Mouse (Mus musculus): ENCODE measurements around the gene Slc25a21. TPM values are rescaled to one million over a fixed set of nuclear protein-coding genes. Genes with fewer than 3 reads are reported as not detected.

Gene Slc25a21
- polyA plus RNA-seq, 1 experiment from 2014 or later, result 0.27 TPM

DNA sequence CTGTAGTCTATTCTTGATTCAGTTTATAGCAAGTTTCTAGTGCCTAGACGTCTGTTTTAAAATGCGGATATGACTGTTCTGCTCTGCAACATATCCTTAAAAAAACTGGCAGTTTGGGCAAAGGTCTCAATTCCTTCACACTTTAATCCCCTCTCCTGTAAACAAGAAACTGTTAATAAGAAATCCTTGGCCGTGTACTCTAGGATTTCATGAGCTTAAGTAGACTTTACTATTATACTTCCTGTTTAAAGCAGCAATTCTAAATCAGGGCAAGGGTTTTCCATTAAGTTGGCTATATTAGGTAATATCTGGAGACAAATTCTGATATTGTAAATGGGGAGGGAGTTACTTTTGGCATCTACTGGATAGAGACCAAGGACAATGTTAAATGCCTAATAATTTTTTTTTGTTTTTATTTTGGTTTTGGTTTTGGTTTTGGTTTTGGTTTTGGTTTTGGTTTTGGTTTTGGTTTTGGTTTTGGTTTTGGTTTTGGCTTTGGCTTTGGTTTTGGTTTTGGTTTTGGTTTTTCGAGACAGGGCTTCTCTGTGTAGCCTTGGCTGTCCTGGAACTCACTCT, 7.1 kb upstream of the Slc25a21 start:
- no peaks in the 10 kb centered on the region for H3K36me3 ChIP-seq
- H3K4me3 ChIP-seq (replicated peaks), result no peak overlapping the region
- H3K27ac ChIP-seq, result no peak overlapping the region
- H3K9me3 ChIP-seq, result no peaks in the 10 kb centered on the region
- no peak overlapping the region for H3K9ac ChIP-seq (replicated peaks)
- H3K4me2 ChIP-seq (replicated peaks), result no peak overlapping the region
- WGBS, result 85% methylated on average over 4 of the region's 4 CpGs
- no peaks in the 10 kb centered on the region for H3K4me1 ChIP-seq (replicated peaks)
- H3K27me3 ChIP-seq, result no peaks in the 10 kb centered on the region
- no peak for ATAC-seq

- WGBS, result 98% methylated on average over 3 of the region's 3 CpGs
- ATAC-seq, result no peak
- H3K9me3 ChIP-seq, result no peaks in the 10 kb centered on the region
- peaks cover 15% of the 10 kb centered on the region for H3K27me3 ChIP-seq
- no peak overlapping the region for H3K4me3 ChIP-seq (replicated peaks)
- no peak overlapping the region for H3K27ac ChIP-seq
- H3K36me3 ChIP-seq, result no peaks in the 10 kb centered on the region
- H3K9ac ChIP-seq (replicated peaks), result no peak overlapping the region
- no peak overlapping the region for H3K4me2 ChIP-seq (replicated peaks)
- H3K4me1 ChIP-seq (replicated peaks), result peaks cover 3% of the 10 kb centered on the region
Observed at GRCm38 (mm10) chr12:57201901-57202300, 4.6 kb upstream of the Slc25a21 start.

DNA sequence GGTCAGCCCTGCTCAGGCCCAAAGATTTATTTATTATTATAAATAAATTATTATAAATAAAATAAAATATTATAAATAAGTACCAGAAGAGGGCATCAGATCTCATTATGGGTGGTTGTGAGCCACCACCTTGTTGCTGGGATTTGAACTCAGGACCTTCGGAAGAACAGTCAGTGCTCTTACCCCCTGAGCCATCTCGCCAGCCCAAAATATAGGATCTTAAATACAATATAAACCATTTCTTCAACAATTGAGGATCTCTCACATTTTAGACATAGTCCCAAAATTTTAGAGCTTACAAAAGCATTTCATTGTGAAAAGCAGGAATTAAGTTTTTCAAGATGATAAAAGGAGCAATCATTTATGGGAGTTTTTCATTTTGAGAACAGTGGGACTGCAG, 2.2 kb upstream of the Slc25a21 start:
- H3K27me3 ChIP-seq, result peaks cover 27% of the 10 kb centered on the region
- H3K9me3 ChIP-seq, result no peaks in the 10 kb centered on the region
- H3K27ac ChIP-seq, result no peak overlapping the region
- H3K4me1 ChIP-seq (replicated peaks), result peaks cover 12% of the 10 kb centered on the region
- no peak overlapping the region for H3K9ac ChIP-seq (replicated peaks)
- no peak overlapping the region for H3K4me2 ChIP-seq (replicated peaks)
- no peak overlapping the region for H3K4me3 ChIP-seq (replicated peaks)
- WGBS, result 97% methylated on average over 2 of the region's 2 CpGs
- ATAC-seq, result no peak
- no peaks in the 10 kb centered on the region for H3K36me3 ChIP-seq

DNA sequence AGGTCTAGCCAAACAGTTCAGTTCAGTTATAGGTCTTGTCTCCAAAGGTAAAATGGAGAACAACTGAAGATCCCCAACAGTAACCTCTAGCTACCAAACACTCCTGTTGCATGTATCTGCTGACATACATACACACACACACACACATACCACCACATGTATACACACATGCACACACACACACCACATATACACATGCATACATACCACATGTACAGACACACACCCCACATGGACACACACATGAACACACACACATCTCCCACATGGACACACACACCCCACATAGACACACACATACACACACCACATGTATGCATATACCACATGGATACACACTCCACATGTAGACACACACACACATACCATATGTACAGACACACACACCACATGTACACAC, 997 bp upstream of the Slc25a21 start:
- Histone ChIP-seq H3K9me3 (no peaks in the 10 kb centered on the region), H3K36me3 (no peaks in the 10 kb centered on the region), H3K9ac (replicated peaks) (no peak overlapping the region), H3K4me3 (replicated peaks) (no peak overlapping the region), H3K4me2 (replicated peaks) (no peak overlapping the region), H3K27ac (no peak overlapping the region), H3K27me3 (peaks cover 28% of the 10 kb centered on the region), H3K4me1 (replicated peaks) (peaks cover 12% of the 10 kb centered on the region)
- ATAC-seq, result peak; percentile 48; the same call in 1 of the 2 replicates

- H3K9me3 ChIP-seq, result no peaks in the 10 kb centered on the region
- no peak overlapping the region for H3K27ac ChIP-seq
- peaks cover 31% of the 10 kb centered on the region for H3K27me3 ChIP-seq
- no peaks in the 10 kb centered on the region for H3K36me3 ChIP-seq
- peaks cover 12% of the 10 kb centered on the region for H3K4me1 ChIP-seq (replicated peaks)
- peak overlapping the region; percentile 50 for H3K4me3 ChIP-seq (replicated peaks)
- peak overlapping the region; percentile 84 for H3K4me2 ChIP-seq (replicated peaks)
- peak; percentile 72 for ATAC-seq
- H3K9ac ChIP-seq (replicated peaks), result peak overlapping the region; percentile 59
- under 1% methylated on average over 58 of the region's 59 CpGs for WGBS
Observed at GRCm38 (mm10) chr12:57196608-57197362, 487 bp downstream of the Slc25a21 start.

DNA sequence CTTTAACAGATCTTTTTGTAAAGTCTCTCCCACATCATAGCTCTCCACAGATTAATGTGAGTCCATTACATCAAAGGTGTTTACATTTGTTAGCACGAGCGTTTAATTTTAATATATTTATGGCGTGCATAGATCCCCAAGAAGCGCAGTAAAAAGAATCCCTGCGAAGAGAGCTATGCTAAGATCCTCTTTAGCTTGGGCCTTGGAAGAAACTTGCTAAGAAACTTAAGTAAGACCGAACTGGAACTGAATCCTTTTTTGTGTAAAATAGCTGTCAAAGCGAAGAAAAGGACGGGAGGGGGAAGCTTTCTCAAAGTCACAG, 1.0 kb downstream of the Slc25a21 start:
- H3K4me3 ChIP-seq (replicated peaks), result peak overlapping the region; percentile 50
- ATAC-seq, result no peak
- H3K4me1 ChIP-seq (replicated peaks), result peaks cover 12% of the 10 kb centered on the region
- peak overlapping the region; percentile 59 for H3K9ac ChIP-seq (replicated peaks)
- H3K27me3 ChIP-seq, result peaks cover 31% of the 10 kb centered on the region
- H3K4me2 ChIP-seq (replicated peaks), result peak overlapping the region; percentile 84
- H3K9me3 ChIP-seq, result no peaks in the 10 kb centered on the region
- no peaks in the 10 kb centered on the region for H3K36me3 ChIP-seq
- H3K27ac ChIP-seq, result no peak overlapping the region
- WGBS, result 3% methylated on average over 8 of the region's 8 CpGs

DNA sequence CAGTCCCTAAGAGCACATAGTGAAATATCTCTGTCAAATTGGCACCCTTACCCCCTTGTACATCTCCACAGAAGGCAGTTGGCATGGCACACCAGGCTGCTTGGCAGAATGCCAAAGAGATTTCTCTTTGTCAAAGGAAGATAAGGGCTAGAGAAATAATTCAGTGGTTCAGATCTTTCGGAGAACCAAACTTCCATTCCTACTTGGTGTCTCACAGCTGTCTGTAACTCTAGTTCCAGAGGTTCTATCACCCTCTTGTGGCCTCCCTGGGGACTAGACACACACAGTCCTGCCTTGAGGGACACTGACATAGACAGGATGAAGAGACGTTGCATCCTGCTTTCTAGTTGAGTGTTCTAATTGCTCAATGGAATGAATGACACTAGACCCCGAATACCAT, 2.7 kb downstream of the Slc25a21 start:
- no peaks in the 10 kb centered on the region for H3K36me3 ChIP-seq
- WGBS, result 32% methylated on average over 3 of the region's 3 CpGs
- no peak overlapping the region for H3K4me2 ChIP-seq (replicated peaks)
- no peak overlapping the region for H3K4me3 ChIP-seq (replicated peaks)
- peaks cover 12% of the 10 kb centered on the region for H3K4me1 ChIP-seq (replicated peaks)
- H3K9ac ChIP-seq (replicated peaks), result no peak overlapping the region
- no peaks in the 10 kb centered on the region for H3K9me3 ChIP-seq
- ATAC-seq, result no peak
- no peak overlapping the region for H3K27ac ChIP-seq
- peaks cover 31% of the 10 kb centered on the region for H3K27me3 ChIP-seq

DNA sequence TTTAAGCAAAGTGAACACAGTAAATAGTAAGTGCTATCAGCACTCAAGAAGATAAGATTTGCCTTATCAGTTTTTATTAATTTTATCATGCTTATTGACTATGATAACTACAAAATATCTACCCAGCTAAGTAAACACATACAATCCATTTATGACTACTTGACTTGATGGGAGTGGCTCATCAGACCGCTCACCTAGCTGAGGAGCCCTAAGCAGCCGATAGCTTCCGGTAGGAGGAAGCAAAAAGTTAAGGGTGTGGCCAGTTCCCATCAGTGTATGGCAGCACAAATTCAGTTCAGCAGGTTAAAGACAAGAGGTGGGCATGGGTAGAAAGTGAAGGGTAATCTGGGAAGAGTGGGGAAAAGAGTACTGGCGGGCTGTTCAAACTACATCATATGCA, 10.2 kb downstream of the Slc25a21 start:
- Histone ChIP-seq H3K4me1 (replicated peaks) (no peaks in the 10 kb centered on the region), H3K9me3 (no peaks in the 10 kb centered on the region), H3K9ac (replicated peaks) (no peak overlapping the region), H3K27me3 (peaks cover 10% of the 10 kb centered on the region; the same call in 1 of the 2 replicates), H3K4me2 (replicated peaks) (no peak overlapping the region), H3K36me3 (no peaks in the 10 kb centered on the region), H3K4me3 (replicated peaks) (no peak overlapping the region), H3K27ac (no peak overlapping the region)
- no peak for ATAC-seq
- WGBS, result 89% methylated on average over 4 of the region's 4 CpGs

GRCm38 (mm10) chr12:57186126-57186525, 11.1 kb downstream of the Slc25a21 start:
- no peaks in the 10 kb centered on the region for H3K4me1 ChIP-seq (replicated peaks)
- no peak overlapping the region for H3K9ac ChIP-seq (replicated peaks)
- ATAC-seq, result no peak
- H3K27ac ChIP-seq, result no peak overlapping the region
- peaks cover 10% of the 10 kb centered on the region; the same call in 1 of the 2 replicates for H3K27me3 ChIP-seq
- H3K9me3 ChIP-seq, result no peaks in the 10 kb centered on the region
- no peaks in the 10 kb centered on the region for H3K36me3 ChIP-seq
- no peak overlapping the region for H3K4me3 ChIP-seq (replicated peaks)
- WGBS, result 72% methylated on average over 2 of the region's 2 CpGs
- no peak overlapping the region for H3K4me2 ChIP-seq (replicated peaks)

DNA sequence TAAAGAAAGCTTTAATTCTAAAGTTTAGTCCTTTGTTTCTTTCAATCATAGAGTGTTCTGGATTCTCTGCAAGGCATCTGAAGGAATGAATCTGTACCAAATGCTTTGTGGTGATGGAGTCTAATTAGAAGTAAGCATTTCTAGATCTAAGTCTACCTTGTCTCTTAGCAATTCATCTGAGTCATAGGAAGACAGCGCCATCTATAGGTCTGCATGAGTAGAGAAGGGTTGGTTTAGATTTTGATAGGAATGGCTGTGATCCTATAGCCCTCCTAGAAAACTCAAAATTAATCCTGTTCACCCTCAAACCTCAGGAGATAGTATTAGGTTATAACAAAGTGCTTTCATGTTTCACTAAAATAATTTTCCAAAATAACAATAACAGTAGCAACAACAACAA, 11.8 kb downstream of the Slc25a21 start:
- no peak overlapping the region for H3K4me3 ChIP-seq (replicated peaks)
- WGBS, result 0% methylated on average over 1 of the region's 1 CpGs
- no peak overlapping the region for H3K4me2 ChIP-seq (replicated peaks)
- no peak overlapping the region for H3K27ac ChIP-seq
- no peak overlapping the region for H3K9ac ChIP-seq (replicated peaks)
- no peaks in the 10 kb centered on the region for H3K9me3 ChIP-seq
- H3K4me1 ChIP-seq (replicated peaks), result no peaks in the 10 kb centered on the region
- H3K36me3 ChIP-seq, result no peaks in the 10 kb centered on the region
- no peak for ATAC-seq
- H3K27me3 ChIP-seq, result peaks cover 10% of the 10 kb centered on the region; the same call in 1 of the 2 replicates

DNA sequence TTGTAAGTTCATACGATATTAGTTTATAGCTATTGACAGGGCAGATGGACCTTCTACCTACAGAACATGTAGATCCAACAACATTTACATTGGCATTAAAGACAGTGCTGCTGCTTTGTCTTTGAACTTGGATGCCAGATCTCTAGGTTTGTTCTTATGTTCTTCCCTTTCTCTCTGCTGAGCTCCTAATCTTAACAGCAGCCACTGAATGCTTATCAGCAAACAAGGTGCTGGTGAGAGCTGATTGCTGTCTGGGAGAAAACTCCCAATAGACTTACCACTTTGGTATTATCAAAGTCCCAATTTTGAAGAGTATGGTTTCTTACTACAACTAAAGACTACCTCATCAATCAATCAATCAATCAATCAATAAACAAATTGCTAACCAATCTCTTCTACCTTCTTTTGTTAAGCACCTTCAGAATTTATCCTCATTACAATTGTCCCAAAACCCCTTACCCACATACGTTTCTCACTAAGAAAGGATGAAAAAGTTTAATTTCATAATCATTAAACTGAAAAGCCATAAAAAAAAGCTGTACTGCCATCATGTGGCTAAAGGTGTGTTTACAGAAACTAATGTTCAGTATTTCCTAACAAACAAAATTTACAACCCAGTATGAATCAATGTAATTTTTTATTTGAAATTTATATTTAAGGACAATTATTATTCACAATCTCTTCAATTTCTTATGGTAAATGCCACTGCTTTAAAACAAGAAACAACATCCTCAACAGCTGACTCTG, 12.7 kb downstream of the Slc25a21 start:
- Histone ChIP-seq H3K27ac (no peak overlapping the region), H3K9me3 (no peaks in the 10 kb centered on the region), H3K36me3 (no peaks in the 10 kb centered on the region), H3K9ac (replicated peaks) (no peak overlapping the region), H3K27me3 (peaks cover 10% of the 10 kb centered on the region; the same call in 1 of the 2 replicates), H3K4me3 (replicated peaks) (no peak overlapping the region), H3K4me1 (replicated peaks) (peaks cover 6% of the 10 kb centered on the region), H3K4me2 (replicated peaks) (no peak overlapping the region)
- 66% methylated on average over 2 of the region's 2 CpGs for WGBS
- no peak for ATAC-seq

DNA sequence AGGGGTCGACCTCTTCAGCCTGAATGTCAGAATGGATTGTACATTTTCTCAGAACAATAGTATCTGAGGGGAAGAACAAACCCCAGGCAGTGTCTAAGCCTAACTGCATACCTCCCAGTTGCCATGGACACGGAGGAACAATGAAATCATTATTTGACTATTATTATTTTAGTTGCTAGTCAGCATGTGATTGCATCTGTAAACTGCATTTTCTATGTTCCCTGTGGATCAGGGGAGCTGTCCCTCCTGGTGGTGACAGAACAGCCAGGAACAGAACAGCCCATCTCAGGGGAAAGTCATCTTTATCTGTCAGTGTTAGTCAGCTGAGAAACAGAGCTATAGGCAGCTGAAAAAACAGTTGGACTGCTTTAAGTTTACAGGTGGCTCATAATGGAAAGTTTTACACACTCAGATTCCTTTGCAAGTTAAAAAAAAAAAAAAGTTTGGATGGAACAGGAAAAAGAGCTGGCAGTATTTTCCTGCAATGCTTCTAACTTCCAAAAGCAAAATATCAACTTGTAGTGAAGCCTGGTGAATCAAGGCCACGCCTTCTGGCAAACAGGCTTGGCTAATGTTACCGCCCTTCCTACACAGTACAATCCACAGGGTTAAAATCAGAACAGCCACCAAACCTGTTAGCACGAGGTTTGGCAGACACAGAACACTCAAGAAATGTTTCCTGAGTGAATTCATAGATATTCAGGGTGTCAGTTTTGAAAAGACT, 17.6 kb downstream of the Slc25a21 start:
- 19% methylated on average over 5 of the region's 5 CpGs for WGBS
- H3K4me2 ChIP-seq (replicated peaks), result no peak overlapping the region
- H3K4me3 ChIP-seq (replicated peaks), result no peak overlapping the region
- ATAC-seq, result peak; percentile 62
- H3K36me3 ChIP-seq, result no peaks in the 10 kb centered on the region
- no peak overlapping the region for H3K9ac ChIP-seq (replicated peaks)
- no peaks in the 10 kb centered on the region for H3K9me3 ChIP-seq
- H3K27ac ChIP-seq, result no peak overlapping the region
- peaks cover 15% of the 10 kb centered on the region for H3K4me1 ChIP-seq (replicated peaks)
- H3K27me3 ChIP-seq, result no peaks in the 10 kb centered on the region
